Mouse (Mus musculus) liver, postnatal 0 days (tissue): ENCODE results near the gene Btbd9.

ENCODE experiments used
- CTCF ChIP-seq: sonication (generic); IDR thresholded peaks from 2 replicates; pipeline ENCODE4 v1.5.1; 2016; ENCODE audit warnings: antibody characterized with exemption, low read depth
- EP300 ChIP-seq: IDR thresholded peaks from 2 replicates; pipeline ENCODE4 v1.6.1; 2016; ENCODE audit warnings: antibody characterized with exemption, low read depth, mild to moderate bottlenecking

GRCm38 (mm10) chr17:30597786-30598185 lies 21.5 kb upstream of the Btbd9 start:
- TF ChIP-seq CTCF (no peak), EP300 (no peak)
